Mouse (Mus musculus): Measurements from ENCODE around the gene Sema4c.

GRCm38 (mm10) chr1:36540807-36541206 is 17.3 kb downstream of the Sema4c start:
- TF ChIP-seq USF1 (IDR thresholded peaks at IDR 0.05; ENCODE audit: low read depth) (no peak), POLR2A (IDR thresholded peaks at IDR 0.05; ENCODE audit: insufficient read length, low read depth) (no peak), MYOG (IDR thresholded peaks at IDR 0.05; ENCODE audit: control insufficient read depth in 1 of 3, insufficient read depth in 1 of 3, insufficient read length in 2 of 3, low read depth in 2 of 3) (no peak), POLR2AphosphoS2 (IDR thresholded peaks at IDR 0.05; ENCODE audit: insufficient read length, low read depth) (no peak), MAX (IDR thresholded peaks at IDR 0.05; ENCODE audit: low read depth) (no peak), MYOD1 (IDR thresholded peaks at IDR 0.05; ENCODE audit: control insufficient read depth in 1 of 3, insufficient read length in 2 of 3, low read depth in 2 of 3) (no peak), TCF3 (IDR thresholded peaks at IDR 0.05; ENCODE audit: insufficient read length, low read depth) (no peak), CEBPB (IDR thresholded peaks at IDR 0.05; ENCODE audit: insufficient read depth, poor library complexity, severe bottlenecking) (no peak), E2F4 (IDR thresholded peaks at IDR 0.05; ENCODE audit: insufficient read depth) (no peak), TCF12 (IDR thresholded peaks at IDR 0.05; ENCODE audit: insufficient read depth, poor library complexity, severe bottlenecking) (no peak), REST (IDR thresholded peaks at IDR 0.05; ENCODE audit: insufficient read depth, insufficient read length) (no peak), SRF (IDR thresholded peaks at IDR 0.05; ENCODE audit: control insufficient read depth, insufficient read length, low read depth) (no peak)

Measured in myocyte (in vitro differentiated cells).